Mouse (Mus musculus): ENCODE data around the gene Tmem60. TPM values are rescaled to one million over a fixed set of nuclear protein-coding genes. Genes with fewer than 3 reads are reported as not detected.

Tmem60 gene
- polyA plus RNA-seq, 2 experiments from 2014 or later, result 45.1 to 57.8 TPM

GRCm38 (mm10) chr5:20911741-20912140 is 29.8 kb downstream of the Tmem60 start:
- ATAC-seq, result no peak

GRCm38 (mm10) chr5:20913372-20914275 is 31.6 kb downstream of the Tmem60 start:
- peak; percentile 88 for ATAC-seq

- no peak for ATAC-seq
These were observed 37.0 kb downstream of the Tmem60 start for GRCm38 (mm10) chr5:20918967-20919366.

- no peak for ATAC-seq
These were observed 37.6 kb downstream of the Tmem60 start for GRCm38 (mm10) chr5:20919566-20919965.

- ATAC-seq, result no peak
These were observed 42.6 kb downstream of the Tmem60 start for GRCm38 (mm10) chr5:20924608-20925007.

GRCm38 (mm10) chr5:20925451-20925850 is 43.5 kb downstream of the Tmem60 start:
- no peak for ATAC-seq

- no peak for ATAC-seq
These were observed 47.7 kb downstream of the Tmem60 start for GRCm38 (mm10) chr5:20929669-20930151.

- ATAC-seq, result no peak
These were observed 48.4 kb downstream of the Tmem60 start for GRCm38 (mm10) chr5:20930430-20930829.

- ATAC-seq, result peak; percentile 42
These were observed 49.3 kb downstream of the Tmem60 start for GRCm38 (mm10) chr5:20931300-20931699.

- peak; percentile 31 for ATAC-seq
These were observed 50.6 kb downstream of the Tmem60 start for GRCm38 (mm10) chr5:20932585-20932984.

- no peak for ATAC-seq
These were observed 53.9 kb downstream of the Tmem60 start for GRCm38 (mm10) chr5:20935934-20936333.

Other genes with a start within 250 kb of the Tmem60 start
- gene Phtf2, start 67 bp upstream of the Tmem60 start, polyA plus RNA-seq (2017; shearing (Covaris generic)), result 10 to 100 TPM; 46.0 to 49.2 TPM
- gene Rsbn1l, start 74.2 kb downstream of the Tmem60 start, polyA plus RNA-seq (2017; shearing (Covaris generic)), result 10 to 100 TPM; 32.6 to 42.7 TPM
- gene Ptpn12, start 173.7 kb downstream of the Tmem60 start, polyA plus RNA-seq (2017; shearing (Covaris generic)), result 10 to 100 TPM in 1 of 2 experiments, 1 to 10 TPM in 1; 8.1 to 10.0 TPM